Mouse (Mus musculus) effector memory CD4-positive, alpha-beta T cell, adult 7 months (primary cell): Measurements from ENCODE around the gene Haus5. TPM values are rescaled to one million over a fixed set of nuclear protein-coding genes. Genes with fewer than 3 reads are reported as not detected.

Experiments used
- polyA plus RNA-seq: library from polyadenylated mRNA; unstranded; fragments of 100-300 nt; shearing (Covaris generic); gene quantifications from one replicate; pipeline ENCODE4 v1.2.1, GENCODE M21; 2017

The Haus5 gene
- polyA plus RNA-seq = 47.1 TPM

DNA sequence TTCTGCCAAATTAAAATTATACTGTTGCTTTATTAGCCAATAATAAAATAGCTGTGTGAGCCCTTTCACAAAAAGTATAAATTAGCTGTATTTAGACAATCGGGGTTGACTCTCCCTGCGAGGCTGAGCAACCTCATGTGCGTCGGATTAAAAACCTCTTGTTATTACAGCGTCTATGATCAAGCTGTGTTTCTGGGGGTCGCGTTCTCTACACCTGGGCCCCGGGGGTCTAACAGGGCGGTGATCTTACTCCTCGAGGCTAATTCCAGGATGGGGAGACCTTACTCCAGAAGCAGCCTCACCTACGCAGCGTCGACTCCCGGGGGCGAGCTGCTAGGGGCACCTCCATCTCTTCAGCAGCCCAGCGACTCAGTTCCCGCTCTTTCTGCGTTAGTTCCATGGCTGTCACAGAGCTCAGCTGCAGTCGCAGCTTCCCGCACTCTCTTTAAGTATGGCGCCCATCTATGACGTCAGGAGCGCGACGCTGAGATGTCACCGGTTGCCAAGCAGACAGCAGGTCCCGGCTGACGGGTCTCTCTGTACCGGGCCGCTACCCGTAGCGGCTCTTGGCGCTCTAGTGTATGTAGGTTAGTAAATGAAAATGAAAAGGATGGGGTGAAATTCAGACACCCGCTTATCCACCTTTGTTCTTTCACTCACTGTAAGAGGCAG is at the start of gene Haus5:
Gene Haus5 (minus strand): TSS at position 466 of the 672 bp plus-strand sequence.

DNA sequence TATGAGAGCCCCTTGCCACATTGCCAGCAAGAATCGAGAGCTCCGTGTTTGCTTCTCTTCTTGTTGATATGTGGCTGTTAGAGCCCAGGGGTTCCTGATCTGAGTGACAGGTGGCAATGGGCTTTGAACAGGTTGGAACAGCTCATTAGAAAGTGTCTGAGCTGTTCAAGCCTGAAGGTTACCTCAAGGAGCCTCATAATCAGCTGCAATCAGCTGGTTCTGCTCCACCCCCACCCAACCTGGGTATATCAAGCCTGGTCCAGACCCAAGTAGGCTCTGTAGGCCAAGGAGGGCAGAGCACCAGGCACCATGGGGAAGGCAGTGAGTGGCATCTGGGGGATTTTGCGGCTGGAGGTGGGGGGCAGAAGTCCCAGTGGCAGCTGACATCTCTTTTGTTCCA is 47.1 kb upstream of the Haus5 start, which contains the start of gene Atp4a:
Gene Atp4a (plus strand): TSS at position 268 of the 400 bp plus-strand sequence.

DNA sequence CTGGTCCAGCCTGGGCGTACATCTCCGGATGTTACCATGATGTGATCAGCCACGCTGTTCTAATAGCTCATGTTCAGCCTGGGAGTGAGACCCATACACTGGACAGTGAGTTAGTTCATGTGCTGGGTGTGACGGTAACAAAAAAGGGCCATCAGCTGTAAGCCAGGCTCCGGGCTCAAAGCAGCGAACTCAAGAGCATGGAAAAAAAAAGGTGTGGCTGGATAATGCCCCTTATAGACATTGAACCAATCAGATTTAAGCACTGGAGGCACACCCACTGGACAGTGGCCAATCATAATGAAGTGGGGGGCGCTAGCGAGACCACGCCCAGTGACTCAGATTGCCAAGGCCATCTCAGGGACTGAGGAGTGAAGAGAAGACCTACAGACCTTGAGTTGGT is 33.8 kb upstream of the Haus5 start, which contains the start of gene 2200002J24Rik:
Gene 2200002J24Rik (plus strand): TSS at position 338 of the 400 bp plus-strand sequence.

DNA sequence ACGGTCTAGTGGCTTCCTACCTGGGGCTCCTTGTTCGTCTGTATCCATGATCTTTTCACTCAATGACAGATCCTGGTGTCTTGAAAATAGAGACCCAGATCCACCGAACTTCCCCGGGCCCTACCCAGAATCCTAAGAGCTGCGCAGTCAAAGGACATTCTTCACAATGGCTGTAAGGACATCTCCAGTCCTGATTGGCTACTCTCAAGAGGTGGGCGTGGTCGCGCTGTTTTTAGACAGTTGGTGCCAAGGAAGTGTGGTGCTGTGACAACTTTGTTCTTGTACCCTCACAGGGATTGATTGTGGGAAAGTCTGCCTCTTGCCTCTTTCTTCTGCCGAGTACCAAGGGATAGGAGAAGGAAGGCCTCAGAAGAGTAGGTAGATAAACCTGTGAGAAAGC is 6.7 kb upstream of the Haus5 start, which contains the start of gene Pmis2:
Gene Pmis2 (minus strand): TSS at position 126 of the 400 bp plus-strand sequence.

DNA sequence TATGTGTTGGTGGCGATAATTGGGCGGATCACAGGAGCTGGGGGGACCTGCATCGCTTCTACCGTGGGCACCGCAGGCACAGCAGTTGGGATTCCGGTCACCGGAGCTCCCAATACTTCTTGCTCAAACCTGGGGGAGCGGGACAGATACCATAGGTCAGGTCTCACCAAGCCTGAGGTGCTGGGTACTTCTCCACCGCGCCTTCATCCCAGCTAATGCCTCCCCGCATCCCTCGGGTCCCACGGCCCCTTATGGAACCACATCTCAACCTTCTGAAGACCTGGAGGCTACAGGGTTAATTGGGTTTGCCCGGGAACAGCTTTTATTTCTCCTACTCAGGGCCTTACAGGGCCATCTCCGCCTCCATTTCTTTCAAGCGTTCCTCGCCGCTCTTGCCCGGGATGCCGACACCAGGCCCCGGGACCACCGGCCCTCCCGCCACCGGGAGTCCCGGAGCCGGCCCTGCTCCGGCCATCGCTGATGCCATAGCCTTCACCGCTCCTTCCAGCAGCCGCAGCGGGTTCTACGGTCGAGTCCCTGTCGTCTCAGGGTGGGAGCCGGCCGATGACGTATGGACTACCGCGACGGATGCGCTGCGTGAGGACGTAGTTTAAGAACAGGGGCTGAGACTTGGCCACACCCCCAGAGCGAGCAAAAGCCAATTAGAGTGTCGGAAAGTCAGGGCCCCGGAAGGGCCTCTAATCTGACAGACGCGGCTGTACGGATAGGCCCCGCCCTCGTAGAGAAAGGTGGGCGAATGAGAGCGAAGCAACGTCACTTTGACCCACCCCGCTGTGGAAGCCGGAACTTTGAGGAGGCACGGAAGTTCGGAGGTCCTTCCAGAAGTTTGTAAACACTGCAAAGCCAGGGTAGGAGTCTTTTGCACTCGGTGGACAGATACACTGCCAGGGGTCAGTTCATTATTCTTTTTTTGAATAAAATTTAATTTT is 14.9 kb downstream of the Haus5 start, which contains the start of gene Rbm42:
Gene Rbm42 (minus strand): TSS at position 727 of the 950 bp plus-strand sequence.

DNA sequence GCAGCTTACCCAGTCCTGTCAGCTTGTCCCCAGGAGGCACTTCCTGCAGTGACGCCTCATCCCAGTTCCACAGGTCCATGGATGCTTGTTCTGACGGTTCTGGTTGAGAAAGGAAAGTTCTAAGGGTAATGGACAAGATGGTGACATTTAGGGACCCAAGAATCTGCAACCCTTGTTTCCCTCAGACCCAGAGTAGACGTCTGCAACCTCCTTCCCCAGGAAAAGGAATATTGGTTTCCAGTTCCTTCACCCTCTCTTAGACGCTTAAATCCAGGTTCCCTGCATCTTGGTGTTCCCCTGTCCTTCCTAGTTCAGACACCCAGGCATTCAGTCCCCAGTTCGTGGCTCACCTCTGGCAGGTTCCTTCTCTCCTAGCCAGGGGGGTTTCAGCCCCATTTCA is 29.0 kb downstream of the Haus5 start, which contains the start of gene Etv2:
Gene Etv2 (minus strand): TSS at position 101 of the 400 bp plus-strand sequence.

DNA sequence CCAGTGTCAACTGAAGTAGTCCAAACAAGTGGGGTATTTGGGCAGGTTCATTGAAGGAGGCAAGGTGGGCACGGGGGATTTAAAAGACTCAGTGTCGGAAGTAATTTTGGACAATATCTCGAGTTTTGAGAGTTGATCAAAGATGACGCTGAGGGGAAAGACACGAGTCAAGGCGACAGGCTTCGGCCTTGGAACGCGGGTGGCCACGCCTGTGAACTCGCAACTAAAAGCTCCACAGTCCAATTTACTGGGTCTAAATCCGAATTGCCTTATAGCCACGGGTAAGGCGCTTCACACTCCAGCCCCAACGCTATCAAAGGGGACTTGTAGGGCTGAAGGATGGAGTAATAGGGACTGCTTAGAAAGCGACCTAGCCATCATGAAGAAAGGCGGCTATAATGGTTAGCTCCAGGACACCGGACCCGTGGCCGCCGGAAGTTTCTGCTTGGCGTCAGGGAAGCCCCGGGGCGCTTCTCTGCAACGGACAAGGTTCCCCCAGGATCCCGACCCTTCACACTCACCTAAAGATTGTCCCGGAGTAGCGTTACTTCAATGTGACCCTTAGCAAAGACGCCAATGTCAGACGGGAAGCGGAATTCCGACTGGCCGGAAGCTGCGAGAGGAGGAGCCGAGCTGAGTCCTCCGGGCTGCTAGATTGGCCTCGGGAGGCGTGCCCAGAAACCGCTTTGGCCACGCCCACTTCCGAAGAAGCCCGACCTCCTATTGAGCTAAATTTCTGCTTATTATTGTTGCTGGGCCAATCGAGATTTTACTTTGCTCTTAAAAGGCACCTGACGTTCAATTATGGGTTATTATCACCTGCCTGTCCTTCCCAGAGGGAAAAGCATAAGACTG is 39.0 kb downstream of the Haus5 start, which contains the start of gene Cox6b1:
Gene Cox6b1 (minus strand): TSS at position 622 of the 855 bp plus-strand sequence.

DNA sequence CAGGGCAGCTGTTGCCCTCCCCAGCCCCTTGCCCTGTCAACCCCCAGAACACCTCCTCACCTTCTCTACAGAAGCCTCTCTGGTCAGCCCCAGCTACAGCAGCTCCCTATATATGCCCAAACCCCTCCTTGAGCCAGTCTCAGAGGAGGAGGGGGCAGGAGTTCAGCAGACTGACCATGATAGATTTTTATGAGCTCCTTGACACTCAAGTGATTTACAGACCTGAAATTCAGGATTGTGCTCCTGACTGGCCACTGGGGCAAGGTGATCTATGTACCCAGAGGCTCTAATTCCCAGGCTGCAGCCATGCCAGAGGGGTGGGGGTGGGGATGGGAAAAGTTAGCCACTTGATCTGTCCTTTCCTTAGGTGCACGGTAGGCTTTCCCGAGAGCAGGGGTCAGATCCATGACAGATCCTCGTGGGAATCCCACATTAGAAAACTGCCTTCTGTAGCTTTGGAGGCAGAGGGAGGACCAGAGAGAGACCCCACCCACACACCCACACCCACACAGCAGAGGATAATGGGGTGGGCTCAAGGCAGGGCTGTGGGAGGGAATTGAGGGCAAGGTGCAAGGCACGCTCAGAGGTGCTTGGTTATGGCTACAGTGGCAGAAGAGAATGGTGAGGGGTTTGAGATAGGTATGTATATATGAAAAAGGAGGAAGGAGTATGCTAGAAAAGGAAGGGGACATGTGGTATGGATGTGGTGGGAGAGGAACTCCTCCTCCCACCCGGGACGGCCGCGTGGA is 52.0 kb downstream of the Haus5 start, which contains the start of gene Upk1a:
Gene Upk1a (minus strand): TSS at position 194 of the 749 bp plus-strand sequence.

Other genes starting within 250 kb of the Haus5 start
- gene Hcst, start 245.1 kb downstream of the Haus5 start, polyA plus RNA-seq = 749 TPM
- gene Nfkbid, start 243.3 kb downstream of the Haus5 start, polyA plus RNA-seq = 888 TPM
- gene Aplp1, start 219.5 kb downstream of the Haus5 start, polyA plus RNA-seq = 24.5 TPM
- not detected for gene Kirrel2, start 207.3 kb downstream of the Haus5 start, polyA plus RNA-seq
- gene Nphs1, start 206.7 kb downstream of the Haus5 start, polyA plus RNA-seq = 0.22 TPM
- not detected for gene Prodh2, start 171.4 kb downstream of the Haus5 start, polyA plus RNA-seq
- gene Arhgap33, start 129.9 kb downstream of the Haus5 start, polyA plus RNA-seq = 1.1 TPM
- gene Hspb6, start 112.8 kb downstream of the Haus5 start, polyA plus RNA-seq = 5.0 TPM
- gene Proser3, start 112.7 kb downstream of the Haus5 start, polyA plus RNA-seq = 2.2 TPM
- gene Lin37, start 105.2 kb downstream of the Haus5 start, polyA plus RNA-seq = 49.3 TPM
- 90.7 TPM for gene U2af1l4, start 101.7 kb downstream of the Haus5 start, polyA plus RNA-seq
- gene Gm49396, start 101.7 kb downstream of the Haus5 start, polyA plus RNA-seq = 54.0 TPM
- gene Psenen, start 101.4 kb downstream of the Haus5 start, polyA plus RNA-seq = 150 TPM
- 67.5 TPM for gene Igflr1, start 99.6 kb downstream of the Haus5 start, polyA plus RNA-seq
- 11.1 TPM for gene Kmt2b, start 76.3 kb downstream of the Haus5 start, polyA plus RNA-seq
- gene Zbtb32, start 66.1 kb downstream of the Haus5 start, polyA plus RNA-seq = 16.9 TPM
- 0.62 TPM for gene Upk1a, start 52.1 kb downstream of the Haus5 start, polyA plus RNA-seq
- gene Cox6b1, start 38.8 kb downstream of the Haus5 start, polyA plus RNA-seq = 445 TPM
- not detected for gene Etv2, start 29.1 kb downstream of the Haus5 start, polyA plus RNA-seq
- gene Rbm42, start 14.7 kb downstream of the Haus5 start, polyA plus RNA-seq = 238 TPM
- gene Pmis2, start 6.6 kb upstream of the Haus5 start, polyA plus RNA-seq = not detected
- gene 2200002J24Rik, start 33.9 kb upstream of the Haus5 start, polyA plus RNA-seq = not detected
- not detected for gene Atp4a, start 47.2 kb upstream of the Haus5 start, polyA plus RNA-seq
- 66.4 TPM for gene Tmem147, start 64.5 kb upstream of the Haus5 start, polyA plus RNA-seq
- 1.1 TPM for gene Gapdhs, start 78.7 kb upstream of the Haus5 start, polyA plus RNA-seq
- 1.2 TPM for gene Sbsn, start 86.5 kb upstream of the Haus5 start, polyA plus RNA-seq
- gene Dmkn, start 98.8 kb upstream of the Haus5 start, polyA plus RNA-seq = not detected
- not detected for gene Krtdap, start 122.9 kb upstream of the Haus5 start, polyA plus RNA-seq
- gene Ffar2, start 158.8 kb upstream of the Haus5 start, polyA plus RNA-seq = 0.27 TPM
- gene Ffar3, start 191.2 kb upstream of the Haus5 start, polyA plus RNA-seq = not detected
- not detected for gene Ffar1, start 196.6 kb upstream of the Haus5 start, polyA plus RNA-seq
- gene Cd22, start 215.3 kb upstream of the Haus5 start, polyA plus RNA-seq = 26.8 TPM
- gene Mag, start 249.9 kb upstream of the Haus5 start, polyA plus RNA-seq = 0.26 TPM